Mouse (Mus musculus): ENCODE data around the gene Slc34a1. TPM values are rescaled to one million over a fixed set of nuclear protein-coding genes. Genes with fewer than 3 reads are reported as not detected.

Gene Slc34a1
- polyA plus RNA-seq, 1 experiment from 2014 or later = not detected

- 73% methylated on average over 5 of the region's 5 CpGs for WGBS
- H3K27ac ChIP-seq (replicated peaks; ENCODE audit: low read depth, low read length) = no peak overlapping the region
- H3K36me3 ChIP-seq (ENCODE audit: control insufficient read depth, insufficient read depth, low read length) = no peaks in the 10 kb centered on the region
- no peak overlapping the region for H3K4me2 ChIP-seq (ENCODE audit: low read depth, severe bottlenecking)
- no peak for ATAC-seq (ENCODE audit: insufficient number of reproducible peaks, low FRiP score, low TSS enrichment, low read depth)
- H3K27me3 ChIP-seq (ENCODE audit: control insufficient read depth, insufficient read depth, low read length) = no peaks in the 10 kb centered on the region
- H3K9ac ChIP-seq (ENCODE audit: low read length) = no peak overlapping the region
- H3K4me3 ChIP-seq (ENCODE audit: low read depth, low read length) = no peak overlapping the region
- no peaks in the 10 kb centered on the region for H3K9me3 ChIP-seq (ENCODE audit: control insufficient read depth, low read length)
- DNase-seq (ENCODE audit: low spot score) = no peak
- H3K4me1 ChIP-seq (ENCODE audit: control insufficient read depth, insufficient read depth, low read length) = no peaks in the 10 kb centered on the region
These were observed 1.5 kb downstream of the Slc34a1 start for GRCm38 (mm10) chr13:55399300-55400038.

DNA sequence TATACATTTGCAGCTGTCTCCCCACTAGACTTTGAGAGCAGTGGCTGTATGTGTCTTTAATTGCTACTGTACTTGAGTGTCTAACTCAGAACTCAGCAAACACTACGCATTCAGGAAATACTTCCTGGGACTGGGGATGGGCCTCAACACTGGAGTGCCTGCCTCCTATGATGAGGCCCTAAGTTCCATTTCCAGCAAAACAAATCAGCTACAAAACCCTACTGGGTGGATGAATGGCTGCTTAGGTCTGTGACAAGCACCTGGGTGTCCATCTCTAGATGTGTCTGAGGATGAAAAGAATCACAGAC is 2.0 kb downstream of the Slc34a1 start:
- Histone ChIP-seq H3K36me3 (ENCODE audit: control insufficient read depth, insufficient read depth, low read length) (no peaks in the 10 kb centered on the region), H3K27me3 (ENCODE audit: control insufficient read depth, insufficient read depth, low read length) (no peaks in the 10 kb centered on the region), H3K27ac (replicated peaks; ENCODE audit: low read depth, low read length) (no peak overlapping the region), H3K4me1 (ENCODE audit: control insufficient read depth, insufficient read depth, low read length) (no peaks in the 10 kb centered on the region), H3K9ac (ENCODE audit: low read length) (no peak overlapping the region), H3K4me2 (ENCODE audit: low read depth, severe bottlenecking) (no peak overlapping the region), H3K9me3 (ENCODE audit: control insufficient read depth, low read length) (no peaks in the 10 kb centered on the region), H3K4me3 (ENCODE audit: low read depth, low read length) (no peak overlapping the region)
- no peak for ATAC-seq (ENCODE audit: insufficient number of reproducible peaks, low FRiP score, low TSS enrichment, low read depth)
- 88% methylated on average over 1 of the region's 1 CpGs for WGBS
- DNase-seq (ENCODE audit: low spot score) = no peak

- Histone ChIP-seq H3K4me1 (ENCODE audit: control insufficient read depth, insufficient read depth, low read length) (no peaks in the 10 kb centered on the region), H3K9me3 (ENCODE audit: control insufficient read depth, low read length) (no peaks in the 10 kb centered on the region), H3K9ac (ENCODE audit: low read length) (no peak overlapping the region), H3K4me3 (ENCODE audit: low read depth, low read length) (no peak overlapping the region), H3K27ac (replicated peaks; ENCODE audit: low read depth, low read length) (no peak overlapping the region), H3K27me3 (ENCODE audit: control insufficient read depth, insufficient read depth, low read length) (no peaks in the 10 kb centered on the region), H3K4me2 (ENCODE audit: low read depth, severe bottlenecking) (no peak overlapping the region), H3K36me3 (ENCODE audit: control insufficient read depth, insufficient read depth, low read length) (no peaks in the 10 kb centered on the region)
- 85% methylated on average over 7 of the region's 7 CpGs for WGBS
- ATAC-seq (ENCODE audit: insufficient number of reproducible peaks, low FRiP score, low TSS enrichment, low read depth) (no peak), DNase-seq (ENCODE audit: low spot score) (no peak)
These were observed 5.3 kb downstream of the Slc34a1 start for GRCm38 (mm10) chr13:55403266-55403665.

- H3K27me3 ChIP-seq (ENCODE audit: control insufficient read depth, insufficient read depth, low read length) = no peaks in the 10 kb centered on the region
- no peak overlapping the region for H3K9ac ChIP-seq (ENCODE audit: low read length)
- no peak for DNase-seq (ENCODE audit: low spot score)
- H3K4me3 ChIP-seq (ENCODE audit: low read depth, low read length) = no peak overlapping the region
- no peak overlapping the region for H3K27ac ChIP-seq (replicated peaks; ENCODE audit: low read depth, low read length)
- no peaks in the 10 kb centered on the region for H3K4me1 ChIP-seq (ENCODE audit: control insufficient read depth, insufficient read depth, low read length)
- ATAC-seq (ENCODE audit: insufficient number of reproducible peaks, low FRiP score, low TSS enrichment, low read depth) = no peak
- H3K4me2 ChIP-seq (ENCODE audit: low read depth, severe bottlenecking) = no peak overlapping the region
- H3K36me3 ChIP-seq (ENCODE audit: control insufficient read depth, insufficient read depth, low read length) = no peaks in the 10 kb centered on the region
- WGBS = 67% methylated on average over 15 of the region's 15 CpGs
- no peaks in the 10 kb centered on the region for H3K9me3 ChIP-seq (ENCODE audit: control insufficient read depth, low read length)
These were observed 6.2 kb downstream of the Slc34a1 start for GRCm38 (mm10) chr13:55403935-55404852.

DNA sequence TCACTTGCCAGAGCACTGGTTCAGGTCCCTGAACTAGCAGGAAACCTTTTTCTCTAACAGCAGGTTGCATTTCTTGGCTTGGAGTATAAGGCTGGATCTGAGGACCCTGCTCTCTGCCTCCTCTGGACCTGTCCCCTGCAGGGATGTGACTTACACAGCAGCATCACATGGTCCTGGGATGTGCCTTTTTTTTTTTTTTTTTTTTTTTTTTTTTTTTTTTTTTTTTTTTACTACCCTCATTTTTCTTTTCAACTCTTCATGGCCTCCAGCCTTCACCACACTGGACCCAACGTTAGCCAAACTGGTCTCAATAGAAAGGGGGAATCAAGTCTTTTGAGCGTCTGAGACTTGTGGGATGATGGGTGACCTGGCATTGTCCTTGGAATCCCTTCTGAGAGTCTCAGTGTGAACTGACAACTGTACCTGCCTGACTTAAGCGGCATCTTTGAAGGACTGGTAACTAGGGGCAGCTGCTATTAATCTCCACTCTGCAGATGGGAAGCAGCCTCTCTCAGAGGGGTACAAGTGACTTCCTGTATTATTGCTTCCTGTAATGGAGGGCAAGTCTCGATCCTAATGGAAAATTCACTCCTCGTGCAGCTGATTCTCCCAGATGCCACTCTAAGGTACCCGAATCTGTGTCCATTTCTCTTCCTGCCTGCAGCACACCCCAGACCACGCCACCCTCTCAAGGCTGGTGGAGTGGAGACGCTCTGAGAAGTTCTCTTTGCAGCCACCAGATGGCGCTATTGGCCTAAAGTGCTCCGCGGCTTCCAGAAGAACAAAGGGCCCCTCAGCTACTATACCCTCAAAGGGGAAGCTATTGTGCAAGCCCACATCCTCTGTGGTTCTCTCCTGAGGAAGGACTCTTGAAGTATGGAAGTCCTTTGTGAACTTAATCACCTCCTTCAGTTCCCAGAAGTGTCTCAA is 7.1 kb downstream of the Slc34a1 start:
- H3K4me2 ChIP-seq (ENCODE audit: low read depth, severe bottlenecking) = no peak overlapping the region
- 9% methylated on average over 11 of the region's 11 CpGs for WGBS
- DNase-seq (ENCODE audit: low spot score) (peak; percentile 90), ATAC-seq (ENCODE audit: insufficient number of reproducible peaks, low FRiP score, low TSS enrichment, low read depth) (peak; percentile 77)
- no peak overlapping the region for H3K4me3 ChIP-seq (ENCODE audit: low read depth, low read length)
- no peaks in the 10 kb centered on the region for H3K27me3 ChIP-seq (ENCODE audit: control insufficient read depth, insufficient read depth, low read length)
- no peaks in the 10 kb centered on the region for H3K9me3 ChIP-seq (ENCODE audit: control insufficient read depth, low read length)
- peak overlapping the region; percentile 41; the same call in 1 of the 2 replicates for H3K9ac ChIP-seq (ENCODE audit: low read length)
- no peaks in the 10 kb centered on the region for H3K36me3 ChIP-seq (ENCODE audit: control insufficient read depth, insufficient read depth, low read length)
- H3K4me1 ChIP-seq (ENCODE audit: control insufficient read depth, insufficient read depth, low read length) = no peaks in the 10 kb centered on the region
- H3K27ac ChIP-seq (replicated peaks; ENCODE audit: low read depth, low read length) = no peak overlapping the region

DNA sequence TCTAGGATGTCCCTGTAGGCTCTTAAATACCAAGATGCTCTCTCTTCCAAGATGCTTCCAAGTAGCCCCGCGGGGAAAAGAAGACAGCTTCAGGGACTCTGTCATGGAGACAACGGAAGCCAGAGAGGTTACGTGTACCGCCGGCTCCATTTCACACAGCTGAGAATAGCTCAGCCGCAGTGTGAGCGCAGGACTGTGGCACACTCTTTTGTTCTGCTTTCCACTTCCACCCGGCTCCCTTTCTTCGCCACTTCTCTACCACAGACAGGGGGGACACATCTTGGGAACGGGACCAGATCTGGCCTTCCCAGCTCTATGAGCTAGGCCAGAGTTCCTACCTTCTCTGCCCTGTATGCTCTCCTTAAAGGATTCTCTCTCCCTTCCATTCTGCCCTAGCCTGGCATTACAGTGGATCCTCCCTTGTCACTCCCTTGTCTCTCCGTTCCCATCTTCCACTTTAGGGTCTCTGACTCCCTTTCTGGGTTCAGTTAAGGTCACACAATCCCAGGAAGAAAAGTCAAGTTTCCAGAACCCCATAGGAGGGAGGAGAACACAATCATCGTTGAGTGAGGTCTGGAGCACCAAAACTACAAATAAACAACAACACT is 7.9 kb downstream of the Slc34a1 start:
- Histone ChIP-seq H3K9ac (ENCODE audit: low read length) (peak overlapping the region; percentile 41), H3K4me3 (ENCODE audit: low read depth, low read length) (no peak overlapping the region), H3K36me3 (ENCODE audit: control insufficient read depth, insufficient read depth, low read length) (no peaks in the 10 kb centered on the region), H3K4me1 (ENCODE audit: control insufficient read depth, insufficient read depth, low read length) (no peaks in the 10 kb centered on the region), H3K27me3 (ENCODE audit: control insufficient read depth, insufficient read depth, low read length) (no peaks in the 10 kb centered on the region), H3K9me3 (ENCODE audit: control insufficient read depth, low read length) (no peaks in the 10 kb centered on the region), H3K27ac (replicated peaks; ENCODE audit: low read depth, low read length) (no peak overlapping the region), H3K4me2 (ENCODE audit: low read depth, severe bottlenecking) (no peak overlapping the region)
- no peak for DNase-seq (ENCODE audit: low spot score)
- 79% methylated on average over 13 of the region's 13 CpGs for WGBS
- ATAC-seq (ENCODE audit: insufficient number of reproducible peaks, low FRiP score, low TSS enrichment, low read depth) = 0 out of 2 replicates have a peak, but pooled peaks have one; percentile 8

DNA sequence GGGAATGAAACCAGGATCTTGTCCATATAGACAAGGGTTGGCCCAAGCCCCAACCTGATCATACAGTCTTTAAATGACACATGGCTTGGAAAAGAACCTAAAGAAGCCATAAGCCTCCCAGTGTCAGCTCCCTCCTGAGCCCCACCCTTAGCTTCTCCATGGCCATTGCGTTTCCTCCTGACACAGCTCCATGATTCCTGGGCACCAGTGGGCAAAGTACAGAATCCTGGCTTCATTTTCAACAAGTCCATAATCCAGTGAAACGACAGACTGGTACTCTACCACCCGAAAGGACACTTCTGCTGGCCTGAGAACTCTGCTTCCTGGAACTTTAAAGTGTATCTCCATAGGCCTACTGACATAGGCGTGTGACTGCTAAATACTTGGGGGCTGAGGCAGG is 9.4 kb downstream of the Slc34a1 start:
- Histone ChIP-seq H3K27ac (replicated peaks; ENCODE audit: low read depth, low read length) (no peak overlapping the region), H3K36me3 (ENCODE audit: control insufficient read depth, insufficient read depth, low read length) (no peaks in the 10 kb centered on the region), H3K4me1 (ENCODE audit: control insufficient read depth, insufficient read depth, low read length) (no peaks in the 10 kb centered on the region), H3K9ac (ENCODE audit: low read length) (no peak overlapping the region), H3K27me3 (ENCODE audit: control insufficient read depth, insufficient read depth, low read length) (no peaks in the 10 kb centered on the region), H3K9me3 (ENCODE audit: control insufficient read depth, low read length) (no peaks in the 10 kb centered on the region), H3K4me2 (ENCODE audit: low read depth, severe bottlenecking) (no peak overlapping the region), H3K4me3 (ENCODE audit: low read depth, low read length) (no peak overlapping the region)
- no peak for DNase-seq (ENCODE audit: low spot score)
- WGBS = 82% methylated on average over 4 of the region's 4 CpGs
- ATAC-seq (ENCODE audit: insufficient number of reproducible peaks, low FRiP score, low TSS enrichment, low read depth) = no peak

Measured in limb, embryonic 11.5 days (tissue).